19 mouse cellular contexts compared by ENCODE assay signal in the genomic region with DNA sequence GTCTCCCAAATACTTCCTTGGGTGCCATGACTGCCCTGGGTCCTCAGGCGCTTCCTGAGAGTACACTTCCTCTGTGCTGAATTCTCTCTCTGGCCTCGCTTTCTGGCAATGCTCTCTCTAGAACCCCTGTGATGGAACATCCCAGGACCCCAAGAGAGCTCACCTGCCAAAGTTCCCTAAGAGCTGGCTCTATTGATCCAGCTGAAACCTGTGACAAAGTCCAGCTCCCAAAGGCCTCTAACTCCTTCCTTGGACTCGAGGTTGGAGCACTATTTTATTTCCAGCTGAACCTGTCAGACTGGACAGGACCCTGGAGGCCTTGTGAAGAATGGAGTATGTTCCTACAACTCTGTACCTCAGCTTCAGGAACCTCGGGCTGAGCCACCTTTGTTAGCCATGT.
DNase-seq lines count a peak whose midpoint lies in the region; ATAC-seq and TF ChIP-seq lines count a peak whose summit lies in the region.
"Had no signal": no experiment of that assay in that cellular context is flagged by ENCODE, and none has a peak within 500 bp of the region (broad histone marks: within the 10 kb centered on the region; RNA-seq: fewer than 3 reads in every experiment).

No protein-coding gene starts in this region.

- DNase-seq in forebrain, embryonic 10.5 days (ENCODE audit: extremely low spot score, low spot score), result peak; percentile 6
- no peak for DNase-seq in forebrain, embryonic 11.5 days (ENCODE audit: low spot score)
- DNase-seq in intestine, embryonic 14.5 days (ENCODE audit: low spot score), result peak; percentile 49
- DNase-seq in forebrain, embryonic 14.5 days (ENCODE audit: low spot score), result no peak
- DNase-seq in left cerebral cortex, adult 9 months (ENCODE audit: low spot score in 2 of 2), result no peak
- DNase-seq in cerebellum, adult 11-12 months, result no peak
- DNase-seq: cerebellum, adult 9-10 months; gastrocnemius, postnatal 10 days; heart, adult 2 months; kidney, adult 11 months; lung, postnatal 14 days; right cerebral cortex, adult 18-20 months; thymus, postnatal 25 days had no signal

- H3K36me3 ChIP-seq in forebrain, embryonic 10.5 days (replicated peaks), result no peaks in the 10 kb centered on the region
- H3K36me3 ChIP-seq in forebrain, embryonic 11.5 days (ENCODE audit: control insufficient read depth, insufficient read depth, low read length), result no peaks in the 10 kb centered on the region
- H3K36me3 ChIP-seq in intestine, embryonic 14.5 days (ENCODE audit: control insufficient read depth, insufficient read depth, low read length), result peaks cover 7% of the 10 kb centered on the region; the same call in 1 of the 2 replicates
- H3K36me3 ChIP-seq in intestine, postnatal 0 days (ENCODE audit: control insufficient read depth, insufficient read depth), result peaks cover 16% of the 10 kb centered on the region; the same call in 1 of the 2 replicates
- H3K36me3 ChIP-seq in forebrain, embryonic 14.5 days (ENCODE audit: control insufficient read depth, insufficient read depth, low read length), result no peaks in the 10 kb centered on the region
- no peaks in the 10 kb centered on the region for H3K36me3 ChIP-seq in neural tube, embryonic 14.5 days (ENCODE audit: control insufficient read depth, insufficient read depth, low read length)

- H3K27ac ChIP-seq in forebrain, embryonic 10.5 days, result no peak overlapping the region
- H3K27ac ChIP-seq in forebrain, embryonic 11.5 days (ENCODE audit: low read depth, low read length), result no peak overlapping the region
- H3K27ac ChIP-seq in intestine, embryonic 14.5 days (ENCODE audit: low read depth), result peak overlapping the region; percentile 3; the same call in 1 of the 2 replicates
- no peak overlapping the region; the same call in 1 of the 2 replicates for H3K27ac ChIP-seq in intestine, postnatal 0 days (ENCODE audit: low read depth, low read length)
- H3K27ac ChIP-seq in forebrain, embryonic 14.5 days (ENCODE audit: low read depth, low read length), result peak overlapping the region; percentile 40; the same call in 1 of the 2 replicates
- H3K27ac ChIP-seq in neural tube, embryonic 14.5 days (ENCODE audit: low read depth, low read length), result 0 out of 2 replicates have a peak overlapping the region, but pooled peaks have one; percentile 23
- H3K27ac ChIP-seq: heart, adult 2 months; kidney, postnatal 0 days; liver, embryonic 14.5 days had no signal

- peaks cover 8% of the 10 kb centered on the region; the same call in 1 of the 2 replicates for H3K27me3 ChIP-seq in forebrain, embryonic 10.5 days (ENCODE audit: poor library complexity, severe bottlenecking)
- H3K27me3 ChIP-seq in forebrain, embryonic 11.5 days (ENCODE audit: control insufficient read depth, insufficient read depth, low read length), result no peaks in the 10 kb centered on the region
- H3K27me3 ChIP-seq in intestine, embryonic 14.5 days (replicated peaks; ENCODE audit: control insufficient read depth, insufficient read depth, low read length), result no peaks in the 10 kb centered on the region
- no peaks in the 10 kb centered on the region for H3K27me3 ChIP-seq in intestine, postnatal 0 days (replicated peaks; ENCODE audit: control insufficient read depth, insufficient read depth, low read length)
- no peaks in the 10 kb centered on the region for H3K27me3 ChIP-seq in forebrain, embryonic 14.5 days (replicated peaks; ENCODE audit: control insufficient read depth, insufficient read depth, low read length)
- H3K27me3 ChIP-seq in neural tube, embryonic 14.5 days (ENCODE audit: control insufficient read depth, insufficient read depth, low read length), result no peaks in the 10 kb centered on the region
- H3K27me3 ChIP-seq: megakaryocyte, embryonic 14.5 days had no signal

- 88% methylated on average over 4 of the region's 4 CpGs for WGBS in forebrain, embryonic 10.5 days
- WGBS in forebrain, embryonic 11.5 days, result 87% methylated on average over 4 of the region's 4 CpGs
- WGBS in intestine, embryonic 14.5 days, result 49% methylated on average over 4 of the region's 4 CpGs
- WGBS in intestine, postnatal 0 days, result 64% methylated on average over 4 of the region's 4 CpGs
- WGBS in forebrain, embryonic 14.5 days, result 82% methylated on average over 4 of the region's 4 CpGs
- 81% methylated on average over 4 of the region's 4 CpGs for WGBS in neural tube, embryonic 14.5 days

- ATAC-seq in forebrain, embryonic 11.5 days (replicated peaks; ENCODE audit: low FRiP score), result no peak
- no peak for ATAC-seq in intestine, embryonic 14.5 days (replicated peaks; ENCODE audit: low FRiP score, low TSS enrichment, low read depth)
- ATAC-seq in intestine, postnatal 0 days, result no peak
- ATAC-seq in forebrain, embryonic 14.5 days, result no peak
- no peak for ATAC-seq in neural tube, embryonic 14.5 days (ENCODE audit: low read depth)

- no peaks in the 10 kb centered on the region for H3K9me3 ChIP-seq in forebrain, embryonic 10.5 days
- H3K9me3 ChIP-seq in forebrain, embryonic 11.5 days (ENCODE audit: control insufficient read depth, low read length), result no peaks in the 10 kb centered on the region
- H3K9me3 ChIP-seq in intestine, embryonic 14.5 days (ENCODE audit: control insufficient read depth, low read length), result no peaks in the 10 kb centered on the region
- no peaks in the 10 kb centered on the region for H3K9me3 ChIP-seq in intestine, postnatal 0 days (ENCODE audit: control insufficient read depth)
- H3K9me3 ChIP-seq in forebrain, embryonic 14.5 days (replicated peaks; ENCODE audit: control insufficient read depth, low read length), result no peaks in the 10 kb centered on the region
- H3K9me3 ChIP-seq in neural tube, embryonic 14.5 days (ENCODE audit: control insufficient read depth, low read length), result no peaks in the 10 kb centered on the region
- H3K9me3 ChIP-seq: megakaryocyte, embryonic 14.5 days had no signal

- no peak overlapping the region for H3K4me3 ChIP-seq in forebrain, embryonic 10.5 days
- H3K4me3 ChIP-seq in forebrain, embryonic 11.5 days (ENCODE audit: low read depth, low read length), result no peak overlapping the region
- no peak overlapping the region for H3K4me3 ChIP-seq in intestine, embryonic 14.5 days (ENCODE audit: low read depth, low read length)
- no peak overlapping the region for H3K4me3 ChIP-seq in intestine, postnatal 0 days (ENCODE audit: low read depth, low read length)
- no peak overlapping the region for H3K4me3 ChIP-seq in forebrain, embryonic 14.5 days (ENCODE audit: low read depth, low read length)
- H3K4me3 ChIP-seq in neural tube, embryonic 14.5 days (ENCODE audit: low read depth, low read length), result no peak overlapping the region
- H3K4me3 ChIP-seq: heart, adult 2 months; megakaryocyte, embryonic 14.5 days; myocyte had no signal

- H3K4me1 ChIP-seq in forebrain, embryonic 10.5 days, result peaks cover 25% of the 10 kb centered on the region
- H3K4me1 ChIP-seq in forebrain, embryonic 11.5 days (replicated peaks; ENCODE audit: control insufficient read depth, insufficient read depth, low read length), result peaks cover 6% of the 10 kb centered on the region; the same call in 1 of the 2 replicates
- H3K4me1 ChIP-seq in intestine, embryonic 14.5 days (replicated peaks; ENCODE audit: control insufficient read depth, insufficient read depth, low read length), result peaks cover 16% of the 10 kb centered on the region
- no peaks in the 10 kb centered on the region for H3K4me1 ChIP-seq in intestine, postnatal 0 days (replicated peaks; ENCODE audit: control insufficient read depth, insufficient read depth, low read length)
- no peaks in the 10 kb centered on the region; the same call in 1 of the 2 replicates for H3K4me1 ChIP-seq in forebrain, embryonic 14.5 days (ENCODE audit: control insufficient read depth, insufficient read depth, low read length)
- H3K4me1 ChIP-seq in neural tube, embryonic 14.5 days (ENCODE audit: control insufficient read depth, insufficient read depth, low read length), result peaks cover 3% of the 10 kb centered on the region; the same call in 1 of the 2 replicates

- H3K4me2 ChIP-seq in forebrain, embryonic 11.5 days (ENCODE audit: low read depth, low read length, severe bottlenecking), result no peak overlapping the region
- no peak overlapping the region for H3K4me2 ChIP-seq in intestine, embryonic 14.5 days (ENCODE audit: low read length)
- H3K4me2 ChIP-seq in intestine, postnatal 0 days (replicated peaks; ENCODE audit: low read depth), result no peak overlapping the region
- H3K4me2 ChIP-seq in forebrain, embryonic 14.5 days (ENCODE audit: low read length), result no peak overlapping the region
- H3K4me2 ChIP-seq in neural tube, embryonic 14.5 days (ENCODE audit: low read depth, low read length), result no peak overlapping the region

- no peak for TF ChIP-seq CTCF in intestine, postnatal 0 days (IDR thresholded peaks at IDR 0.05; ENCODE audit: low read depth)

- H3K9ac ChIP-seq in forebrain, embryonic 11.5 days (ENCODE audit: low read length), result no peak overlapping the region
- no peak overlapping the region for H3K9ac ChIP-seq in intestine, embryonic 14.5 days (ENCODE audit: low read length)
- H3K9ac ChIP-seq in intestine, postnatal 0 days (ENCODE audit: low read depth, low read length), result no peak overlapping the region
- H3K9ac ChIP-seq in forebrain, embryonic 14.5 days (ENCODE audit: low read length), result no peak overlapping the region
- H3K9ac ChIP-seq in neural tube, embryonic 14.5 days (replicated peaks; ENCODE audit: low read depth, low read length), result no peak overlapping the region
- H3K9ac ChIP-seq: liver, embryonic 14.5 days had no signal

Comparison
In these comparisons a context has a peak if more than half of its experiments do, and no peak if none do; other contexts are left out.
1. DNase-seq: peak in forebrain, embryonic 10.5 days (single experiment) and intestine, embryonic 14.5 days (single experiment); none in forebrain, embryonic 11.5 days (single experiment), forebrain, embryonic 14.5 days (single experiment), left cerebral cortex, adult 9 months (0 of 2) and cerebellum, adult 11-12 months (single experiment).
2. H3K27ac ChIP-seq: peak in intestine, embryonic 14.5 days (single experiment), forebrain, embryonic 14.5 days (single experiment) and neural tube, embryonic 14.5 days (single experiment); none in forebrain, embryonic 10.5 days (single experiment), forebrain, embryonic 11.5 days (single experiment) and intestine, postnatal 0 days (single experiment).